Mouse (Mus musculus) lung, postnatal 25 days (tissue): ENCODE measurements at regions not wholly inside any gene's neighbourhood (a gene's known extent, or its start where the extent isn't known, plus 50 kb on each side); places are given as distances from the start of the nearest gene placed in this dataset.

ENCODE experiments used
- DNase-seq: peaks from one replicate; pipeline ENCODE4 v3.0.0; 2022; ENCODE audit warnings: low spot score

GRCm38 (mm10) chr2:3940786-3941185, 76.7 kb upstream of the Frmd4a start:
- DNase-seq = no peak

- no peak for DNase-seq
These were observed 76.0 kb upstream of the Frmd4a start for GRCm38 (mm10) chr2:3941496-3941895.

- no peak for DNase-seq
These were observed 70.1 kb upstream of the Frmd4a start for GRCm38 (mm10) chr2:3947432-3947831.

GRCm38 (mm10) chr2:3948331-3948730, 69.2 kb upstream of the Frmd4a start:
- DNase-seq = no peak

GRCm38 (mm10) chr2:3957491-3957890, 60.0 kb upstream of the Frmd4a start:
- DNase-seq = no peak

- no peak for DNase-seq
These were observed 59.4 kb upstream of the Frmd4a start for GRCm38 (mm10) chr2:3958065-3958641.

- DNase-seq = no peak
These were observed 58.8 kb upstream of the Frmd4a start for GRCm38 (mm10) chr2:3958711-3959110.

GRCm38 (mm10) chr2:3959181-3959580, 58.3 kb upstream of the Frmd4a start:
- DNase-seq = no peak

GRCm38 (mm10) chr2:3960213-3960612, 57.3 kb upstream of the Frmd4a start:
- DNase-seq = no peak

GRCm38 (mm10) chr2:3964351-3964750, 53.2 kb upstream of the Frmd4a start:
- DNase-seq = peak; percentile 10
